Mouse (Mus musculus) activated CD4-positive, CD25-positive, alpha-beta regulatory T cell, adult 4 months (primary cell): ENCODE results near the gene Olfr748. TPM values are rescaled to one million over a fixed set of nuclear protein-coding genes. Genes with fewer than 3 reads are reported as not detected.
"Not testable (repeated sequence)": the region's sequence is repeated elsewhere in the genome, so short reads cannot be mapped to it uniquely, and the experiment has no call there.

Experiments
- ATAC-seq: one replicate; pipeline ENCODE4 v1.8.0; 2017
- polyA plus RNA-seq, 2 experiments: library from polyadenylated mRNA; unstranded; fragments of 100-300 nt; shearing (Covaris generic); gene quantifications; one replicate each; pipeline ENCODE4 v1.2.1; 2017

Olfr748 gene
- under 1 TPM in 1 of 2 experiments, not detected in 1; 0.21 TPM for polyA plus RNA-seq

DNA sequence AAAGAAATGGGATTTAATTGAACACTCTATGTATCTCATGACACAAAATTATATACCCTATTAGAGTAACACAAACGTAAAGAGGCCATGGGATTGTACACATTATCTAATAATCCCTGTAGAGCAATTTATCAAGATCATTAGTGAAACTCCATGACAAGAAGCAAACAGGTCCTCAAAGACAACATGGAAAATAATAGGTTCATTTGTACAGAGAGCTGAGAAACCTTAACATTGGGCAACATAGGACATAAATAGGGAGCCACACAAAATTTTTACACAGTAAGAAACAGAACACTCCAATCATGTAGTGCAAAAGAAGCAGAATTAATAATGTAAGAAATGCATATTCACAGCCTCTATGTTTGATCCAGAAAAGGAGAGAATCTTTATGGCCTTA, at the start of gene Olfr748:
TSS of gene Olfr748 (plus strand) at position 301 of the 400 bp plus-strand sequence.
- ATAC-seq, result no peak

DNA sequence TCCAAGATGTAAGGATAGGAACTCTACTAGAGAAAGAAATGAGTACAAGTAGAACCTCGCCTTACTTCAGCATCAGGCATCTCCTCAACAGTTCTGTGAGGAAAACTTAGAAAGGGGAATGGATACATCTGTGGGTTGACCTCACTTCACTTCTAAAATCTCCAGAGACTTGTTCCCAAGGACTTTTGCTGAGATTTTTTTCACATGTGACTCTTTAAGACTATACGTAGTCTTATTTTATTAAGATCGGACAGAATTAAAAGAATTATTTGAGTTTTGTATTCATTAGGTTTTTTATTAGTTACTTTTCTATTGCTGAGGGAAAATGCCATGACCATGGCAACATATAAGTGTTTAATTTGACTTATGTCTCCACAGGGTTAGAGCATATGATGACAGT, 14.1 kb upstream of the Olfr748 start, which contains the start of gene Olfr747:
TSS of gene Olfr747 (minus strand) at position 101 of the 400 bp plus-strand sequence.
- no peak for ATAC-seq

DNA sequence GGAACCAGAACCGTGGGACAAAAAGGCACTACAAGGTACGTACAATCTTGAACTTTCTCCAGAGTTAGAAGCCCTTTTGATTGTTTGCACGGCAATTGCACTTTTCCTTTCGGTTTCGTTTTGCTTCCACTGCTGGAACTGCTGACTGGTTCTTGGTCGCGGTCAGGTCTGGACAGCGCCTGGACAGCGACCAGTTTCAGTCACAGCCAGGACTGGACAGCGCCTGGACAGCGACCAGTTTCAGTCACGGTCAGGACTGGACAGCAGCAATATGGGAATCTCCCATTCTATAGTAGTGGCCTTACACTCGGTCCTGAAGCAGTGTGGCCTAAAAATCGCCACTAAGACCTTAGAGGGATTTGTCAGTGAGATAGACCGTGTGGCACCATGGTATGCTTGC, 12.7 kb downstream of the Olfr748 start:
- ATAC-seq, result not testable (repeated sequence)

DNA sequence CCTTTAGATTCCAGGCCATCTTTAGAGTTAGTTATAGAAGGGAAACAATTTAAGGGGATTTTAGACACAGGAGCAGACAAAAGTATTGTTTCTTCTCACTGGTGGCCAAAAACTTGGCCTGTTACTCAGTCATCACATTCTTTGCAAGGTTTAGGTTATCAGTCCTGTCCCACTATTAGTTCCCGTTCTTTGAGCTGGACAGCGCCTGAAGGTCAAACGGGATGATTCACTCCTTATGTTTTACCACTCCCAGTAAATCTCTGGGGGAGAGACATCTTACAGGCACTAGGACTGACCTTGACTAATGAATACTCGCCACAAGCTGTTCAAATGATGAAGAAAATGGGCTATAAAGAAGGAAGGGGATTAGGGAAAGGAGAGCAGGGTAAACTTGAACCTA, 15.2 kb downstream of the Olfr748 start:
- not testable (repeated sequence) for ATAC-seq

- no peak for ATAC-seq
Measured at GRCm38 (mm10) chr14:50740334-50740733, 33.2 kb downstream of the Olfr748 start.

DNA sequence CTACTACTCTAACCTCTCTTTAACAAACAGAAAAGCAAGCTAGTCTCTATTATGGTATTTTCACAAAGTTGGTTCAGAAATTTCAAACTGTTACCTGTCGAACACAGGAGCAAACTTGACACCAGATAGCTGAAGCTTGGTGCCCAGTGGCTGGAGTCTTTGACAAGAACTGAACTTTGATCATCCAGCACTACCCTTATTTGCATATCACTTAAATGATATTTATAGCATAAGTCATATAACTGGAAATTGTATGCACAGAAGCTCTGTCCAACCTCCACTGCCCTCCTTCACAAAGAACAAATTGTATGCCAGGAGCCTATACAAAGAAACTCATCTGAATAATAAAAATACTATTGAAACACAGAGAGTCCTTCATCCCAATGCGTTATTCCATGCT, 34.4 kb downstream of the Olfr748 start:
- no peak for ATAC-seq

GRCm38 (mm10) chr14:50744994-50745393, 37.8 kb downstream of the Olfr748 start, which contains the start of gene Olfr749:
Gene Olfr749, minus strand, starts transcription at chr14:50745094.
- ATAC-seq, result no peak

DNA sequence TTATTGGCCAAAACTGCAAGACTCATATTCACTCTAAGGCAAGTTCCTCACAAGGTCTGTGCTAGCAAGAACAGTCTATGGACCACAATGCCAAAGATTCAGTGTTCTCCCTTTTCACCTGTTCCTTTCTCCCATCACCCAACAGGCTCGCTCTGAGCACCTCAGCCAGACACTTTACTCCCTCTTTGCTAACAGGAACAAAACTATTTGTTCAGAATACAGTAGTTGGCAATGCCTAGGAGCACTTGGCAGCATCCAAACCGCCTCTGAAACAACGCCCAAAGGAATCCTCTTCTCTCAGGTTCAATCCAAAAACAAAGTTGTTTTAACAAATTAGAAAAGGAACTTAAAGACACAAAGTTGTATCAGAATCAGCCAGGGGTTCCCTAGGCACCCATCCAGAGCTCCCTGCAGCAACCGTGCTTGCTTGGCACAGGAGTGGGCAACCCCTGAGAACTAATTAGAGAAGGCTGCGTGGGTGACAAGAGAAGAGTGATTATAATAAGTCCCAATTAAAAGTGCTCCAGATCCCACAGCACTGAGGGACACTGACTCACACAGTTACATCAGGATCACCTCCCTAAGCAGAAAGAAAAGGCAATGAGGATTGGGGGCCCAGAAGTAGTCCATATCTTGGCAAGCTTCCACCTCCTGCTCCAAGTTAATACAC, 51.4 kb downstream of the Olfr748 start:
- no peak for ATAC-seq

Other genes starting within 250 kb of the Olfr748 start
- gene Olfr741, start 234.6 kb upstream of the Olfr748 start, polyA plus RNA-seq, result not detected
- gene Olfr742, start 203.8 kb upstream of the Olfr748 start, polyA plus RNA-seq, result under 1 TPM in 1 of 2 experiments, not detected in 1; 0.25 TPM
- gene Olfr743, start 185.5 kb upstream of the Olfr748 start, polyA plus RNA-seq, result not detected
- gene Olfr744, start 92.5 kb upstream of the Olfr748 start, polyA plus RNA-seq, result not detected
- gene Olfr745, start 68.0 kb upstream of the Olfr748 start, polyA plus RNA-seq, result not detected
- gene Olfr746, start 60.3 kb upstream of the Olfr748 start, polyA plus RNA-seq, result not detected
- not detected for gene Olfr747, start 14.2 kb upstream of the Olfr748 start, polyA plus RNA-seq
- not detected for gene Olfr749, start 37.7 kb downstream of the Olfr748 start, polyA plus RNA-seq
- gene Ttc5, start 78.1 kb downstream of the Olfr748 start, polyA plus RNA-seq, result 100 to 1,000 TPM; 108 to 124 TPM
- not detected for gene Ccnb1ip1, start 100.4 kb downstream of the Olfr748 start, polyA plus RNA-seq
- 10 to 100 TPM; 83.6 to 88.1 TPM for gene Parp2, start 100.5 kb downstream of the Olfr748 start, polyA plus RNA-seq
- gene Tep1, start 163.2 kb downstream of the Olfr748 start, polyA plus RNA-seq, result 10 to 100 TPM; 20.7 to 22.0 TPM
- under 1 TPM in 1 of 2 experiments, not detected in 1; 0.21 TPM for gene Klhl33, start 190.1 kb downstream of the Olfr748 start, polyA plus RNA-seq
- 100 to 1,000 TPM in 1 of 2 experiments, 10 to 100 TPM in 1; 73.9 to 108 TPM for gene Osgep, start 217.5 kb downstream of the Olfr748 start, polyA plus RNA-seq
- gene Apex1, start 217.6 kb downstream of the Olfr748 start, polyA plus RNA-seq, result 100 to 1,000 TPM in 1 of 2 experiments, 10 to 100 TPM in 1; 72.8 to 108 TPM
- gene Pip4p1, start 223.5 kb downstream of the Olfr748 start, polyA plus RNA-seq, result 1 to 10 TPM; 3.6 to 4.1 TPM
- gene Pnp, start 223.7 kb downstream of the Olfr748 start, polyA plus RNA-seq, result 10 to 100 TPM; 61.0 to 76.3 TPM
- gene Gm49342, start 237.1 kb downstream of the Olfr748 start, polyA plus RNA-seq, result 1 to 10 TPM in 1 of 2 experiments, not detected in 1; 9.9 TPM
- under 1 TPM; 0.60 to 0.85 TPM for gene Pnp2, start 248.6 kb downstream of the Olfr748 start, polyA plus RNA-seq